In genomic region chr13:23524654-23525053, GRCm38 (mm10) we compare ENCODE assay signal across 8 mouse cellular contexts. TPM values are rescaled to one million over a fixed set of nuclear protein-coding genes. Genes with fewer than 3 reads are reported as not detected.
A peak's percentile ranks its signal among the peaks of the same experiment; 100 is the strongest.
DNase-seq lines count a peak whose midpoint lies in the region; ATAC-seq lines count a peak whose summit lies in the region.

No protein-coding gene starts in this region.

- H3K9me3 ChIP-seq in embryonic facial prominence, embryonic 11.5 days (replicated peaks; ENCODE audit: control insufficient read depth, low read length) = no peaks in the 10 kb centered on the region
- no peaks in the 10 kb centered on the region for H3K9me3 ChIP-seq in heart, embryonic 10.5 days
- H3K9me3 ChIP-seq in liver, embryonic 16.5 days (replicated peaks; ENCODE audit: control insufficient read depth, low read length) = no peaks in the 10 kb centered on the region
- no peaks in the 10 kb centered on the region for H3K9me3 ChIP-seq in neural tube, embryonic 11.5 days (ENCODE audit: control insufficient read depth, low read length)

- WGBS in embryonic facial prominence, embryonic 11.5 days = 4% methylated on average over 5 of the region's 5 CpGs
- WGBS in heart, embryonic 10.5 days = 11% methylated on average over 5 of the region's 5 CpGs
- WGBS in liver, embryonic 16.5 days (ENCODE audit: insufficient replicate concordance) = 10% methylated on average over 5 of the region's 5 CpGs
- 7% methylated on average over 5 of the region's 5 CpGs for WGBS in neural tube, embryonic 11.5 days

- no peaks in the 10 kb centered on the region for H3K4me1 ChIP-seq in embryonic facial prominence, embryonic 11.5 days (ENCODE audit: control insufficient read depth, insufficient read depth, low read length)
- peaks cover 3% of the 10 kb centered on the region; the same call in 1 of the 2 replicates for H3K4me1 ChIP-seq in heart, embryonic 10.5 days
- H3K4me1 ChIP-seq in liver, embryonic 16.5 days (ENCODE audit: control insufficient read depth, low read depth, low read length) = peaks cover 23% of the 10 kb centered on the region
- H3K4me1 ChIP-seq in neural tube, embryonic 11.5 days (ENCODE audit: control insufficient read depth, insufficient read depth, low read length) = peaks cover 3% of the 10 kb centered on the region

- H3K27me3 ChIP-seq in embryonic facial prominence, embryonic 11.5 days (ENCODE audit: control insufficient read depth, insufficient read depth, low read length) = no peaks in the 10 kb centered on the region
- H3K27me3 ChIP-seq in heart, embryonic 10.5 days (ENCODE audit: insufficient read depth, poor library complexity, severe bottlenecking) = no peaks in the 10 kb centered on the region
- H3K27me3 ChIP-seq in liver, embryonic 16.5 days (ENCODE audit: control insufficient read depth, insufficient read depth, low read depth, low read length) = no peaks in the 10 kb centered on the region
- H3K27me3 ChIP-seq in neural tube, embryonic 11.5 days (ENCODE audit: control insufficient read depth, insufficient read depth, low read length) = no peaks in the 10 kb centered on the region

- H3K4me2 ChIP-seq in embryonic facial prominence, embryonic 11.5 days (ENCODE audit: low read depth, low read length) = no peak overlapping the region
- H3K4me2 ChIP-seq in liver, embryonic 16.5 days (ENCODE audit: low read depth, low read length) = no peak overlapping the region
- H3K4me2 ChIP-seq in neural tube, embryonic 11.5 days (ENCODE audit: low read depth) = no peak overlapping the region

- peak; percentile 65 to 78 for DNase-seq in CD8-positive naive resting alpha-beta T cell, adult 2 months (ENCODE audit: low read depth in 2 of 2, low spot score in 2 of 2)
- peak; percentile 87 for DNase-seq in adrenal gland, postnatal 14 days
- peak; percentile 90 for DNase-seq in embryonic facial prominence, embryonic 11.5 days (ENCODE audit: low spot score)
- peak; percentile 91 for DNase-seq in heart, embryonic 10.5 days (ENCODE audit: low spot score)
- DNase-seq in kidney, postnatal 14 days = peak; percentile 65
- DNase-seq in neural tube, embryonic 11.5 days (ENCODE audit: low spot score) = peak; percentile 81
- DNase-seq in thymus, postnatal 10 days (ENCODE audit: low spot score in 2 of 2) = peak; percentile 41 to 79

- H3K27ac ChIP-seq in embryonic facial prominence, embryonic 11.5 days (replicated peaks; ENCODE audit: low read depth, low read length) = no peak overlapping the region
- no peak overlapping the region for H3K27ac ChIP-seq in heart, embryonic 10.5 days
- H3K27ac ChIP-seq in liver, embryonic 16.5 days (ENCODE audit: low read length) = no peak overlapping the region
- H3K27ac ChIP-seq in neural tube, embryonic 11.5 days (ENCODE audit: low read depth, low read length) = no peak overlapping the region

- H3K9ac ChIP-seq in embryonic facial prominence, embryonic 11.5 days (replicated peaks; ENCODE audit: low read length) = no peak overlapping the region
- H3K9ac ChIP-seq in liver, embryonic 16.5 days (ENCODE audit: low read depth, low read length) = no peak overlapping the region; the same call in 1 of the 2 replicates
- H3K9ac ChIP-seq in neural tube, embryonic 11.5 days (ENCODE audit: low read length) = no peak overlapping the region

- no peaks in the 10 kb centered on the region for H3K36me3 ChIP-seq in embryonic facial prominence, embryonic 11.5 days (replicated peaks; ENCODE audit: control insufficient read depth, insufficient read depth, low read depth, low read length)
- H3K36me3 ChIP-seq in heart, embryonic 10.5 days = no peaks in the 10 kb centered on the region
- no peaks in the 10 kb centered on the region for H3K36me3 ChIP-seq in liver, embryonic 16.5 days (ENCODE audit: control insufficient read depth, insufficient read depth)
- H3K36me3 ChIP-seq in neural tube, embryonic 11.5 days (ENCODE audit: control insufficient read depth, insufficient read depth, low read length) = no peaks in the 10 kb centered on the region

- ATAC-seq in embryonic facial prominence, embryonic 11.5 days (replicated peaks; ENCODE audit: insufficient number of reproducible peaks, low FRiP score, low TSS enrichment, low read depth) = 0 out of 2 replicates have a peak, but pooled peaks have one; percentile 29
- ATAC-seq in liver, embryonic 16.5 days (ENCODE audit: low read depth) = 0 out of 2 replicates have a peak, but pooled peaks have one; percentile 15
- 0 out of 2 replicates have a peak, but pooled peaks have one; percentile 25 for ATAC-seq in neural tube, embryonic 11.5 days (ENCODE audit: insufficient read depth, low FRiP score, low TSS enrichment)

- no peak overlapping the region for H3K4me3 ChIP-seq in embryonic facial prominence, embryonic 11.5 days (ENCODE audit: low read depth, low read length)
- H3K4me3 ChIP-seq in heart, embryonic 10.5 days = peak overlapping the region; percentile 18; the same call in 1 of the 2 replicates
- no peak overlapping the region for H3K4me3 ChIP-seq in liver, embryonic 16.5 days (ENCODE audit: low read depth, low read length)
- H3K4me3 ChIP-seq in neural tube, embryonic 11.5 days (ENCODE audit: low read depth, low read length) = no peak overlapping the region

RNA-seq across cellular contexts. Expression of gene Hist1h4h, which starts 6.2 kb away (rescaled TPM):
- total RNA-seq in adrenal gland, postnatal 14 days (2021) = 699 and 771 TPM in 2 replicates
- 3.5 and 5.0 TPM in 2 replicates for polyA plus RNA-seq in embryonic facial prominence, embryonic 11.5 days (2014; fragmentation: Nextera tagmentation; extraction: Ambion mirVana)
- polyA plus RNA-seq in heart, embryonic 10.5 days (2016; fragmentation: Nextera tagmentation; extraction: Ambion mirVana) = 2.5 and 2.8 TPM in 2 replicates
- polyA plus RNA-seq in liver, embryonic 16.5 days (2015; fragmentation: Nextera tagmentation; extraction: Ambion mirVana) = 5.5 and 9.8 TPM in 2 replicates
- 3.4 and 6.8 TPM in 2 replicates for polyA plus RNA-seq in neural tube, embryonic 11.5 days (2014; fragmentation: Nextera tagmentation; extraction: Ambion mirVana)

RNA-seq across cellular contexts. Expression of gene Hist1h2af, which starts 9.1 kb away (rescaled TPM):
- 182 and 192 TPM in 2 replicates for total RNA-seq in adrenal gland, postnatal 14 days (2021)
- 7.8 and 7.9 TPM in 2 replicates for polyA plus RNA-seq in embryonic facial prominence, embryonic 11.5 days (2014; fragmentation: Nextera tagmentation; extraction: Ambion mirVana)
- 1.7 and 4.9 TPM in 2 replicates for polyA plus RNA-seq in heart, embryonic 10.5 days (2016; fragmentation: Nextera tagmentation; extraction: Ambion mirVana)
- 2.0 and 6.7 TPM in 2 replicates for polyA plus RNA-seq in liver, embryonic 16.5 days (2015; fragmentation: Nextera tagmentation; extraction: Ambion mirVana)
- 1.6 and 2.1 TPM in 2 replicates for polyA plus RNA-seq in neural tube, embryonic 11.5 days (2014; fragmentation: Nextera tagmentation; extraction: Ambion mirVana)

RNA-seq across cellular contexts. Expression of gene Hist1h3g, which starts 10.6 kb away (rescaled TPM):
- total RNA-seq in adrenal gland, postnatal 14 days (2021) = 64.2 and 80.0 TPM in 2 replicates
- polyA plus RNA-seq in embryonic facial prominence, embryonic 11.5 days (2014; fragmentation: Nextera tagmentation; extraction: Ambion mirVana) = 6.1 and 7.8 TPM in 2 replicates
- polyA plus RNA-seq in heart, embryonic 10.5 days (2016; fragmentation: Nextera tagmentation; extraction: Ambion mirVana) = 3.2 and 3.5 TPM in 2 replicates
- 11.0 and 14.8 TPM in 2 replicates for polyA plus RNA-seq in liver, embryonic 16.5 days (2015; fragmentation: Nextera tagmentation; extraction: Ambion mirVana)
- polyA plus RNA-seq in neural tube, embryonic 11.5 days (2014; fragmentation: Nextera tagmentation; extraction: Ambion mirVana) = 3.3 and 4.3 TPM in 2 replicates

RNA-seq across cellular contexts. Expression of gene Hist1h2bh, which starts 18.5 kb away (rescaled TPM):
- total RNA-seq in adrenal gland, postnatal 14 days (2021) = 18.0 and 26.2 TPM in 2 replicates
- 0.67 and 1.3 TPM in 2 replicates for polyA plus RNA-seq in embryonic facial prominence, embryonic 11.5 days (2014; fragmentation: Nextera tagmentation; extraction: Ambion mirVana)
- polyA plus RNA-seq in heart, embryonic 10.5 days (2016; fragmentation: Nextera tagmentation; extraction: Ambion mirVana) = 0.22 and 0.73 TPM in 2 replicates
- polyA plus RNA-seq in liver, embryonic 16.5 days (2015; fragmentation: Nextera tagmentation; extraction: Ambion mirVana) = 1.1 and 1.8 TPM in 2 replicates
- polyA plus RNA-seq in neural tube, embryonic 11.5 days (2014; fragmentation: Nextera tagmentation; extraction: Ambion mirVana) = 0.82 and 1.3 TPM in 2 replicates

RNA-seq across cellular contexts. Expression of gene Hist1h3f, which starts 19.2 kb away (rescaled TPM):
- total RNA-seq in adrenal gland, postnatal 14 days (2021) = 72.3 and 84.2 TPM in 2 replicates
- 1.2 and 1.5 TPM in 2 replicates for polyA plus RNA-seq in embryonic facial prominence, embryonic 11.5 days (2014; fragmentation: Nextera tagmentation; extraction: Ambion mirVana)
- polyA plus RNA-seq in heart, embryonic 10.5 days (2016; fragmentation: Nextera tagmentation; extraction: Ambion mirVana) = 0.31 and 0.99 TPM in 2 replicates
- 1.2 and 1.4 TPM in 2 replicates for polyA plus RNA-seq in liver, embryonic 16.5 days (2015; fragmentation: Nextera tagmentation; extraction: Ambion mirVana)
- 0.51 and 1.4 TPM in 2 replicates for polyA plus RNA-seq in neural tube, embryonic 11.5 days (2014; fragmentation: Nextera tagmentation; extraction: Ambion mirVana)
